Comparison of ENCODE assay signal across 8 mouse cellular contexts in genomic region chr5:45858368-45858767, GRCm38 (mm10). TPM values are rescaled to one million over a fixed set of nuclear protein-coding genes. Genes with fewer than 3 reads are reported as not detected.
DNase-seq lines count a peak whose midpoint lies in the region; ATAC-seq lines count a peak whose summit lies in the region.

No protein-coding gene starts in this region.

- peaks cover 4% of the 10 kb centered on the region for H3K4me1 ChIP-seq in kidney, embryonic 16.5 days (ENCODE audit: insufficient read depth, low read length)
- no peaks in the 10 kb centered on the region for H3K4me1 ChIP-seq in embryonic facial prominence, embryonic 14.5 days (ENCODE audit: control insufficient read depth, insufficient read depth, low read length)
- no peaks in the 10 kb centered on the region for H3K4me1 ChIP-seq in intestine, embryonic 15.5 days (replicated peaks)
- peaks cover 7% of the 10 kb centered on the region for H3K4me1 ChIP-seq in midbrain, embryonic 16.5 days (ENCODE audit: control insufficient read depth, insufficient read depth, low read length)

- WGBS in kidney, embryonic 16.5 days: 82% methylated on average over 2 of the region's 2 CpGs
- WGBS in embryonic facial prominence, embryonic 14.5 days: 84% methylated on average over 2 of the region's 2 CpGs
- WGBS in intestine, embryonic 15.5 days: 88% methylated on average over 2 of the region's 2 CpGs
- 87% methylated on average over 2 of the region's 2 CpGs for WGBS in midbrain, embryonic 16.5 days

- 0 out of 2 replicates have a peak overlapping the region, but pooled peaks have one; percentile 96 for H3K27ac ChIP-seq in kidney, embryonic 16.5 days (ENCODE audit: low read length)
- no peak overlapping the region for H3K27ac ChIP-seq in embryonic facial prominence, embryonic 14.5 days (replicated peaks; ENCODE audit: low read depth, low read length)
- no peak overlapping the region for H3K27ac ChIP-seq in intestine, embryonic 15.5 days
- H3K27ac ChIP-seq in midbrain, embryonic 16.5 days (ENCODE audit: low read length): no peak overlapping the region

- peak overlapping the region; percentile 69 for H3K9ac ChIP-seq in kidney, embryonic 16.5 days (replicated peaks; ENCODE audit: low read length)
- peak overlapping the region; percentile 94 for H3K9ac ChIP-seq in embryonic facial prominence, embryonic 14.5 days (ENCODE audit: low read depth, low read length)
- H3K9ac ChIP-seq in intestine, embryonic 15.5 days: no peak overlapping the region; the same call in 1 of the 2 replicates
- H3K9ac ChIP-seq in midbrain, embryonic 16.5 days (ENCODE audit: low read depth, low read length): 0 out of 2 replicates have a peak overlapping the region, but pooled peaks have one; percentile 22

- H3K4me2 ChIP-seq in kidney, embryonic 16.5 days (replicated peaks; ENCODE audit: low read depth, low read length): peak overlapping the region; percentile 83
- peak overlapping the region; percentile 64 for H3K4me2 ChIP-seq in embryonic facial prominence, embryonic 14.5 days (ENCODE audit: low read depth, low read length)
- H3K4me2 ChIP-seq in intestine, embryonic 15.5 days (replicated peaks): peak overlapping the region; percentile 75
- peak overlapping the region; percentile 76 for H3K4me2 ChIP-seq in midbrain, embryonic 16.5 days (ENCODE audit: low read length)

- peak overlapping the region; percentile 94 for H3K4me3 ChIP-seq in kidney, embryonic 16.5 days (ENCODE audit: low read length)
- peak overlapping the region; percentile 94 for H3K4me3 ChIP-seq in embryonic facial prominence, embryonic 14.5 days (ENCODE audit: low read depth, low read length)
- no peak overlapping the region for H3K4me3 ChIP-seq in intestine, embryonic 15.5 days (replicated peaks)
- peak overlapping the region; percentile 94; the same call in 1 of the 2 replicates for H3K4me3 ChIP-seq in midbrain, embryonic 16.5 days (ENCODE audit: low read depth, low read length)

- no peaks in the 10 kb centered on the region for H3K9me3 ChIP-seq in kidney, embryonic 16.5 days (ENCODE audit: low read length)
- no peaks in the 10 kb centered on the region for H3K9me3 ChIP-seq in embryonic facial prominence, embryonic 14.5 days (ENCODE audit: control insufficient read depth, low read length)
- H3K9me3 ChIP-seq in intestine, embryonic 15.5 days: no peaks in the 10 kb centered on the region
- H3K9me3 ChIP-seq in midbrain, embryonic 16.5 days (replicated peaks; ENCODE audit: control insufficient read depth, low read length, poor library complexity, severe bottlenecking): no peaks in the 10 kb centered on the region

- ATAC-seq in kidney, embryonic 16.5 days (ENCODE audit: low FRiP score, low TSS enrichment): no peak
- ATAC-seq in embryonic facial prominence, embryonic 14.5 days (ENCODE audit: low read depth): no peak
- no peak for ATAC-seq in intestine, embryonic 15.5 days
- ATAC-seq in midbrain, embryonic 16.5 days: no peak

- no peaks in the 10 kb centered on the region for H3K36me3 ChIP-seq in kidney, embryonic 16.5 days (ENCODE audit: insufficient read depth, low read length)
- no peaks in the 10 kb centered on the region for H3K36me3 ChIP-seq in embryonic facial prominence, embryonic 14.5 days (ENCODE audit: control insufficient read depth, insufficient read depth, low read length)
- no peaks in the 10 kb centered on the region for H3K36me3 ChIP-seq in intestine, embryonic 15.5 days
- H3K36me3 ChIP-seq in midbrain, embryonic 16.5 days (ENCODE audit: control insufficient read depth, insufficient read depth, low read length): no peaks in the 10 kb centered on the region

- DNase-seq in kidney, postnatal 14 days: no peak
- DNase-seq in embryonic facial prominence, embryonic 14.5 days (ENCODE audit: low spot score): no peak
- DNase-seq in cerebellum, postnatal 10 days: no peak
- DNase-seq in gastrocnemius, postnatal 25 days: no peak
- DNase-seq in layer of hippocampus, adult 8-10 months (ENCODE audit: low spot score in 2 of 2): no peak

- H3K27me3 ChIP-seq in kidney, embryonic 16.5 days (ENCODE audit: insufficient read depth, low read length): no peaks in the 10 kb centered on the region
- no peaks in the 10 kb centered on the region for H3K27me3 ChIP-seq in embryonic facial prominence, embryonic 14.5 days (replicated peaks; ENCODE audit: control insufficient read depth, insufficient read depth, low read length)
- no peaks in the 10 kb centered on the region for H3K27me3 ChIP-seq in intestine, embryonic 15.5 days (replicated peaks)
- H3K27me3 ChIP-seq in midbrain, embryonic 16.5 days (ENCODE audit: control insufficient read depth, insufficient read depth, low read depth, low read length): no peaks in the 10 kb centered on the region

RNA-seq across cellular contexts. Expression of gene Lcorl, which starts 1.0 kb away (rescaled TPM):
- 29.6 and 33.6 TPM in 2 replicates for polyA plus RNA-seq in kidney, embryonic 16.5 days (2015; fragmentation: Nextera tagmentation; extraction: Ambion mirVana)
- polyA plus RNA-seq in embryonic facial prominence, embryonic 14.5 days (2014; fragmentation: Nextera tagmentation; extraction: Ambion mirVana): 22.0 and 26.1 TPM in 2 replicates
- polyA plus RNA-seq in intestine, embryonic 15.5 days (2015; fragmentation: Nextera tagmentation; extraction: Ambion mirVana): 25.0 and 28.8 TPM in 2 replicates
- polyA plus RNA-seq in midbrain, embryonic 16.5 days (2015; fragmentation: Nextera tagmentation; extraction: Ambion mirVana): 60.9 and 65.3 TPM in 2 replicates
- total RNA-seq in gastrocnemius, postnatal 25 days (2021): 1 to 10 TPM; 5.3 to 7.7 TPM
- total RNA-seq in layer of hippocampus, adult 8-10 months (2022): 10 to 100 TPM; 29.6 to 35.3 (median 33.6) TPM
